Mouse (Mus musculus) intestine, postnatal 0 days (tissue): ENCODE data around the gene D030056L22Rik. TPM values are rescaled to one million over a fixed set of nuclear protein-coding genes. Genes with fewer than 3 reads are reported as not detected.

ENCODE experiments used
- ATAC-seq: fragments of 200-750 bp; cut with Nextera tagmentation; 2 replicates; pipeline ENCODE4 v1.8.0; 2017; ENCODE audit warnings: mild to moderate bottlenecking, moderate TSS enrichment, moderate library complexity
- H3K27ac ChIP-seq: fragments of 300-500 bp; sonication (generic); 2 replicates; pipeline ENCODE4 v1.5.1; 2014; ENCODE audit warnings: mild to moderate bottlenecking, low read depth, low read length, moderate library complexity
- H3K27me3 ChIP-seq: fragments of 300-500 bp; sonication (generic); replicated peaks from 2 replicates; pipeline ENCODE4 v1.6.1; 2014; ENCODE audit warnings: low read length, mixed read lengths; ENCODE audit not compliant: control insufficient read depth, insufficient read depth
- H3K36me3 ChIP-seq: fragments of 300-500 bp; sonication (generic); 2 replicates; pipeline ENCODE4 v1.6.1; 2014; ENCODE audit warnings: mild to moderate bottlenecking, moderate library complexity; ENCODE audit not compliant: control insufficient read depth, insufficient read depth
- H3K4me1 ChIP-seq: fragments of 300-500 bp; sonication (generic); replicated peaks from 2 replicates; pipeline ENCODE4 v1.6.1; 2014; ENCODE audit warnings: antibody characterized with exemption, low read length, mixed read lengths; ENCODE audit not compliant: control insufficient read depth, insufficient read depth
- H3K4me2 ChIP-seq: fragments of 300-500 bp; sonication (generic); replicated peaks from 2 replicates; pipeline ENCODE4 v1.6.1; 2014; ENCODE audit warnings: low read depth, mild to moderate bottlenecking, moderate library complexity
- H3K4me3 ChIP-seq: fragments of 300-500 bp; sonication (generic); 2 replicates; pipeline ENCODE4 v1.5.1; 2014; ENCODE audit warnings: low read depth, low read length
- H3K9ac ChIP-seq: fragments of 300-500 bp; sonication (generic); 2 replicates; pipeline ENCODE4 v1.6.1; 2014; ENCODE audit warnings: mild to moderate bottlenecking, low read depth, low read length
- H3K9me3 ChIP-seq: fragments of 300-500 bp; sonication (generic); 2 replicates; pipeline ENCODE4 v1.6.1; 2016; ENCODE audit warnings: mixed run types; ENCODE audit not compliant: control insufficient read depth
- CTCF ChIP-seq: sonication (generic); IDR thresholded peaks from 2 replicates; pipeline ENCODE4 v1.5.1; 2016; ENCODE audit warnings: low read depth, mild to moderate bottlenecking, control low read depth, antibody characterized with exemption, moderate library complexity
- WGBS: fragments of 180-500 bp; shearing (Covaris S2); extraction: QIAGEN DNeasy Blood & Tissue Kit; methylation state at CpG from one replicate; pipeline ENCODE4 v1.1.7; 2014; 5-methylcytosine and 5-hydroxymethylcytosine counted together
- polyA plus RNA-seq: library from polyadenylated mRNA; unstranded; fragments of >200 nt; fragmentation: Nextera tagmentation; extraction: Ambion mirVana; gene quantifications from 2 replicates; pipeline ENCODE4 v1.2.1, GENCODE M21; 2015

D030056L22Rik gene
- polyA plus RNA-seq, 1 experiment from 2014 or later: 11.3 TPM

GRCm38 (mm10) chr19:18716374-18716773 is 3.4 kb downstream of the D030056L22Rik start:
- no peak overlapping the region for H3K4me3 ChIP-seq
- TF ChIP-seq CTCF: peak; percentile 85
- H3K9me3 ChIP-seq: no peaks in the 10 kb centered on the region
- no peak for ATAC-seq
- no peak overlapping the region for H3K27ac ChIP-seq
- no peak overlapping the region for H3K4me2 ChIP-seq
- H3K4me1 ChIP-seq: no peaks in the 10 kb centered on the region
- H3K27me3 ChIP-seq: no peaks in the 10 kb centered on the region
- WGBS: 44% methylated on average over 1 of the region's 1 CpGs
- no peak overlapping the region for H3K9ac ChIP-seq
- no peaks in the 10 kb centered on the region for H3K36me3 ChIP-seq

GRCm38 (mm10) chr19:18720337-18720736 is 7.3 kb downstream of the D030056L22Rik start:
- TF ChIP-seq CTCF: no peak
- Histone ChIP-seq H3K36me3 (no peaks in the 10 kb centered on the region), H3K27me3 (no peaks in the 10 kb centered on the region), H3K4me2 (no peak overlapping the region), H3K4me1 (no peaks in the 10 kb centered on the region), H3K27ac (no peak overlapping the region), H3K4me3 (no peak overlapping the region), H3K9ac (no peak overlapping the region), H3K9me3 (no peaks in the 10 kb centered on the region)
- no peak for ATAC-seq
- 91% methylated on average over 3 of the region's 3 CpGs for WGBS

- ATAC-seq: no peak
- Histone ChIP-seq H3K4me3 (no peak overlapping the region), H3K4me2 (no peak overlapping the region), H3K9me3 (no peaks in the 10 kb centered on the region), H3K9ac (no peak overlapping the region), H3K4me1 (no peaks in the 10 kb centered on the region), H3K27me3 (no peaks in the 10 kb centered on the region), H3K27ac (no peak overlapping the region), H3K36me3 (no peaks in the 10 kb centered on the region)
- 87% methylated on average over 2 of the region's 2 CpGs for WGBS
- 0 out of 2 replicates have a peak, but pooled peaks have one; percentile 13 for TF ChIP-seq CTCF
Observed at GRCm38 (mm10) chr19:18725186-18725585, 12.2 kb downstream of the D030056L22Rik start.

- no peaks in the 10 kb centered on the region for H3K36me3 ChIP-seq
- H3K27ac ChIP-seq: no peak overlapping the region
- WGBS: 24% methylated on average over 7 of the region's 7 CpGs
- no peaks in the 10 kb centered on the region for H3K9me3 ChIP-seq
- H3K9ac ChIP-seq: no peak overlapping the region
- ATAC-seq: peak; percentile 45; the same call in 1 of the 2 replicates
- peaks cover 13% of the 10 kb centered on the region; the same call in 1 of the 2 replicates for H3K27me3 ChIP-seq
- TF ChIP-seq CTCF: no peak
- no peak overlapping the region for H3K4me3 ChIP-seq
- no peak overlapping the region for H3K4me2 ChIP-seq
- H3K4me1 ChIP-seq: no peaks in the 10 kb centered on the region
Observed at GRCm38 (mm10) chr19:18730255-18730654, 17.3 kb downstream of the D030056L22Rik start.

- no peaks in the 10 kb centered on the region for H3K9me3 ChIP-seq
- H3K4me1 ChIP-seq: no peaks in the 10 kb centered on the region
- ATAC-seq: no peak
- no peak for TF ChIP-seq CTCF
- no peak overlapping the region for H3K9ac ChIP-seq
- no peak overlapping the region for H3K4me2 ChIP-seq
- no peaks in the 10 kb centered on the region for H3K36me3 ChIP-seq
- peaks cover 14% of the 10 kb centered on the region; the same call in 1 of the 2 replicates for H3K27me3 ChIP-seq
- 20% methylated on average over 7 of the region's 7 CpGs for WGBS
- H3K27ac ChIP-seq: no peak overlapping the region
- H3K4me3 ChIP-seq: no peak overlapping the region
Observed at GRCm38 (mm10) chr19:18731077-18731476, 18.1 kb downstream of the D030056L22Rik start.

GRCm38 (mm10) chr19:18735901-18736300 is 22.9 kb downstream of the D030056L22Rik start:
- H3K36me3 ChIP-seq: no peaks in the 10 kb centered on the region
- no peak for ATAC-seq
- H3K4me2 ChIP-seq: no peak overlapping the region
- no peak overlapping the region for H3K27ac ChIP-seq
- no peak overlapping the region for H3K4me3 ChIP-seq
- H3K27me3 ChIP-seq: peaks cover 14% of the 10 kb centered on the region; the same call in 1 of the 2 replicates
- no peaks in the 10 kb centered on the region for H3K9me3 ChIP-seq
- no peaks in the 10 kb centered on the region for H3K4me1 ChIP-seq
- no peak for TF ChIP-seq CTCF
- 89% methylated on average over 4 of the region's 4 CpGs for WGBS
- no peak overlapping the region for H3K9ac ChIP-seq

GRCm38 (mm10) chr19:18739146-18739545 is 26.2 kb downstream of the D030056L22Rik start:
- Histone ChIP-seq H3K9ac (no peak overlapping the region), H3K36me3 (no peaks in the 10 kb centered on the region), H3K27me3 (peaks cover 15% of the 10 kb centered on the region; the same call in 1 of the 2 replicates), H3K9me3 (no peaks in the 10 kb centered on the region), H3K4me1 (no peaks in the 10 kb centered on the region), H3K4me2 (no peak overlapping the region), H3K4me3 (no peak overlapping the region), H3K27ac (no peak overlapping the region)
- ATAC-seq: no peak
- TF ChIP-seq CTCF: no peak
- 66% methylated on average over 7 of the region's 7 CpGs for WGBS
